Mouse (Mus musculus): ENCODE results near the gene Mllt1.

Gene Mllt1

GRCm38 (mm10) chr17:56973956-56974707, 38.9 kb upstream of the Mllt1 start:
- peaks cover 11% of the 10 kb centered on the region for H3K27me3 ChIP-seq (ENCODE audit: insufficient read depth, low read length)
- no peaks in the 10 kb centered on the region for H3K36me3 ChIP-seq (ENCODE audit: insufficient read depth, low read length)
- H3K4me1 ChIP-seq (replicated peaks; ENCODE audit: low read depth, low read length) = peaks cover 22% of the 10 kb centered on the region
- no peak for TF ChIP-seq CTCF (conservative IDR thresholded peaks at IDR 0.05; ENCODE audit: low read length)
- no peak for TF ChIP-seq POU5F1 (IDR thresholded peaks at IDR 0.05; ENCODE audit: borderline replicate concordance, low read length)
- no peak for TF ChIP-seq NANOG (IDR thresholded peaks at IDR 0.05; ENCODE audit: borderline replicate concordance, low read length)
- no peaks in the 10 kb centered on the region for H3K9me3 ChIP-seq (ENCODE audit: low read length)
- H3K4me3 ChIP-seq (replicated peaks; ENCODE audit: low read length) = no peak overlapping the region

DNA sequence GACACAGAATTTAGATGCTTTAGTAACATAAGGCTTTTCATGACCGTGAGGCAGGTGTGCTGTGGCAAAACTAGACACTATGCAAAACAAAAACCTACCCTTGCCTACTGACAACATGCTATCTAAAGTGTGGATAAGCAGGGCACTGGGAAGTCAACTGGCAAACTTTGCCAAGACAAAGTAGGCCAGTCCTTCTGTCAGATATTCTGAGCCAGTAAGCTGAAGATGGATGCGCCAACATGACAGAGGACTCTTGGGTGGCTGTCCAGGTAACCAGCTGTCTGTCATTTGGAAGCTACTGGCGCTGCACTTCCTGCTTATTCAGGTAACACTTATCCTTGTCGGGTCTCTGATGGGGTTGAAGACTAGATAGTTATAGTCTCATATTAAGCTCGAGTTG, 34.9 kb upstream of the Mllt1 start:
- Histone ChIP-seq H3K4me3 (replicated peaks; ENCODE audit: low read length) (no peak overlapping the region), H3K36me3 (ENCODE audit: insufficient read depth, low read length) (no peaks in the 10 kb centered on the region), H3K27me3 (ENCODE audit: insufficient read depth, low read length) (peaks cover 9% of the 10 kb centered on the region; the same call in 1 of the 2 replicates), H3K4me1 (replicated peaks; ENCODE audit: low read depth, low read length) (peaks cover 12% of the 10 kb centered on the region), H3K9me3 (ENCODE audit: low read length) (no peaks in the 10 kb centered on the region)
- no peak for TF ChIP-seq POU5F1 (IDR thresholded peaks at IDR 0.05; ENCODE audit: borderline replicate concordance, low read length)
- TF ChIP-seq CTCF (conservative IDR thresholded peaks at IDR 0.05; ENCODE audit: low read length) = no peak
- no peak for TF ChIP-seq NANOG (IDR thresholded peaks at IDR 0.05; ENCODE audit: borderline replicate concordance, low read length)

DNA sequence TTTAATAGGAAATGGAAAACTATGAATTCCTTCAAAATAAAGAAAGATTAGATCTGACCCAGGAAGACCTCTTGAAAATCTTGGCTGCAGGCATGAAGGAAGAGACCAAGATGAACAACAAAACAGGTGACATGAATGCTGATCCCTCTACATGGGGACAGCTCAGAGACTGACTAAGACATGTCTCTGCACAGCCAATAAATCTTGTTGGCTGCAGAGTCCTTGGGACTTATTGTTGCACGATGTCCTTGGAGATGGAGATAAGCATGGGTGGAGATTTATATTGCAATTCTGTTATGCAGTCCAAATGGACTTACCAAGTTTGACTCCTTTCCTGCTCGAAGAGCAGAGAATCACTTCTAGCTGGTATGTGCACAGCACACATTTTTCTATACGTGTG, 34.1 kb upstream of the Mllt1 start:
- no peaks in the 10 kb centered on the region for H3K36me3 ChIP-seq (ENCODE audit: insufficient read depth, low read length)
- H3K9me3 ChIP-seq (ENCODE audit: low read length) = no peaks in the 10 kb centered on the region
- no peak for TF ChIP-seq POU5F1 (IDR thresholded peaks at IDR 0.05; ENCODE audit: borderline replicate concordance, low read length)
- no peak for TF ChIP-seq CTCF (conservative IDR thresholded peaks at IDR 0.05; ENCODE audit: low read length)
- no peak for TF ChIP-seq NANOG (IDR thresholded peaks at IDR 0.05; ENCODE audit: borderline replicate concordance, low read length)
- H3K4me3 ChIP-seq (replicated peaks; ENCODE audit: low read length) = no peak overlapping the region
- peaks cover 9% of the 10 kb centered on the region for H3K4me1 ChIP-seq (replicated peaks; ENCODE audit: low read depth, low read length)
- H3K27me3 ChIP-seq (ENCODE audit: insufficient read depth, low read length) = peaks cover 9% of the 10 kb centered on the region; the same call in 1 of the 2 replicates

- Histone ChIP-seq H3K36me3 (ENCODE audit: insufficient read depth, low read length) (no peaks in the 10 kb centered on the region), H3K4me1 (replicated peaks; ENCODE audit: low read depth, low read length) (peaks cover 44% of the 10 kb centered on the region), H3K4me3 (replicated peaks; ENCODE audit: low read length) (no peak overlapping the region), H3K9me3 (ENCODE audit: low read length) (no peaks in the 10 kb centered on the region), H3K27me3 (ENCODE audit: insufficient read depth, low read length) (0 out of 2 replicates have a peak, but pooled peaks cover 3% of the 10 kb centered on the region)
- TF ChIP-seq POU5F1 (IDR thresholded peaks at IDR 0.05; ENCODE audit: borderline replicate concordance, low read length) = no peak
- TF ChIP-seq NANOG (IDR thresholded peaks at IDR 0.05; ENCODE audit: borderline replicate concordance, low read length) = no peak
- TF ChIP-seq CTCF (conservative IDR thresholded peaks at IDR 0.05; ENCODE audit: low read length) = no peak
Measured at GRCm38 (mm10) chr17:56963646-56964045, 28.4 kb upstream of the Mllt1 start.

DNA sequence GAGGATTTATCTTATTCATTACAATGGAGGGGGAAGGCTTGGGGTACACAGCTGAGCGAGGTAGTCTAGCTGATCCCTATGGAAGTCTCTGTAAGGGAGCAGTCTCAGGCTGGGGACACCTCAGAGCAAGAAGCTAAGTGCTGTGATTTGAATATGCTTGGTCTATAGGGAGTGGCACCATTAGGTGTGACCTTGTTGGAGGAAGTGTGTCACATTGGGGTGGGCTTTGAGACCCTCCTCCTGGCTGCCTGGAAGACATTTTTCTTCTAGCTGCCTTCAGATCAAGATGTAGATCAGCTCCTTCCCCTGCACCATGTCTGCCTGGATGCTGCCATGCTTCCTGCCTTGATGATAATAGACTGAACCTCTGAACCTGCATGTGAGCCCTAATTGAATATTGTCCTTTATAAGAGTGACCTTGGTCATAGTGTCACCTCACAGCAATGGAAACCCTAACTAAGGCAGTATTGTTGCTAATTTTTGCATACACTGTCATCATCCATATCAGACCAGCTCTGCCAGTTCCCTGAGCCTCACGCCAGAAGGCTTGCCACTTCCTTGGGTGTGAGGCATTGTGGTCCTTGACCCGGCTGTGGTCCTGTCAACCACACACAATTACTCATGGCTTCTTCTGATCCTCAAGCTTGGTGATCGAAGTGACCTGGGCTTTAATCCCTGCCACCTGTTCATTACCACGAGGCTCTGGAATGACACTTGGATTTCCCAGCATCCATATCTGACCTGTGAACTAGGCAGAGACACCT, 27.6 kb upstream of the Mllt1 start:
- Histone ChIP-seq H3K36me3 (ENCODE audit: insufficient read depth, low read length) (no peaks in the 10 kb centered on the region), H3K4me1 (replicated peaks; ENCODE audit: low read depth, low read length) (peaks cover 52% of the 10 kb centered on the region), H3K4me3 (replicated peaks; ENCODE audit: low read length) (0 out of 2 replicates have a peak overlapping the region, but pooled peaks have one; percentile 13), H3K9me3 (ENCODE audit: low read length) (no peaks in the 10 kb centered on the region), H3K27me3 (ENCODE audit: insufficient read depth, low read length) (0 out of 2 replicates have a peak, but pooled peaks cover 3% of the 10 kb centered on the region)
- TF ChIP-seq POU5F1 (IDR thresholded peaks at IDR 0.05; ENCODE audit: borderline replicate concordance, low read length) = no peak
- TF ChIP-seq NANOG (IDR thresholded peaks at IDR 0.05; ENCODE audit: borderline replicate concordance, low read length) = no peak
- TF ChIP-seq CTCF (conservative IDR thresholded peaks at IDR 0.05; ENCODE audit: low read length) = no peak

DNA sequence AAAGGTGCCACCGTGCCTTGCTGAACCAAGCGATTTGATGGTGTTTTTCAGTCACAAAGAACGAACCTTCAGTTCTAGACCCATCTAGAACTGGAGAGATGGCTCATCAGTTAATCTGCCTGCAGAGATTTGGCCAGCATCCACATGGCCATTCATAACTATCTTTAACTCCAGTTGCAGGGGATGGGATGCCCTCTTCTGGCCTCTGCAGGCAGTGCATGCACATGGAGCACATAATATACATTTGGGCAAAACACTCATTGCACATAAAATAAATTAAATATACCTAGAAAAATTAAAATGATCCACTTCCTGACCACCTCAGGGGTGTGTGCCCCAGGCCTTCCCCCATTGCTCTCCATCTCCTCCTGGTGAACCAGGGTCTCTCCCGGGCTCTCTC, 26.7 kb upstream of the Mllt1 start:
- no peaks in the 10 kb centered on the region for H3K9me3 ChIP-seq (ENCODE audit: low read length)
- H3K36me3 ChIP-seq (ENCODE audit: insufficient read depth, low read length) = no peaks in the 10 kb centered on the region
- no peak for TF ChIP-seq NANOG (IDR thresholded peaks at IDR 0.05; ENCODE audit: borderline replicate concordance, low read length)
- peak; percentile 63 for TF ChIP-seq CTCF (conservative IDR thresholded peaks at IDR 0.05; ENCODE audit: low read length)
- H3K4me3 ChIP-seq (replicated peaks; ENCODE audit: low read length) = no peak overlapping the region
- H3K27me3 ChIP-seq (ENCODE audit: insufficient read depth, low read length) = 0 out of 2 replicates have a peak, but pooled peaks cover 3% of the 10 kb centered on the region
- peaks cover 58% of the 10 kb centered on the region for H3K4me1 ChIP-seq (replicated peaks; ENCODE audit: low read depth, low read length)

GRCm38 (mm10) chr17:56958667-56959066, 23.5 kb upstream of the Mllt1 start:
- H3K4me1 ChIP-seq (replicated peaks; ENCODE audit: low read depth, low read length) = peaks cover 60% of the 10 kb centered on the region

GRCm38 (mm10) chr17:56957763-56958429, 22.7 kb upstream of the Mllt1 start:
- no peaks in the 10 kb centered on the region for H3K36me3 ChIP-seq (ENCODE audit: insufficient read depth, low read length)
- peaks cover 6% of the 10 kb centered on the region; the same call in 1 of the 2 replicates for H3K27me3 ChIP-seq (ENCODE audit: insufficient read depth, low read length)
- peak overlapping the region; percentile 55 for H3K4me3 ChIP-seq (replicated peaks; ENCODE audit: low read length)
- no peaks in the 10 kb centered on the region for H3K9me3 ChIP-seq (ENCODE audit: low read length)
- TF ChIP-seq NANOG (IDR thresholded peaks at IDR 0.05; ENCODE audit: borderline replicate concordance, low read length) (no peak), CTCF (conservative IDR thresholded peaks at IDR 0.05; ENCODE audit: low read length) (no peak), POU5F1 (IDR thresholded peaks at IDR 0.05; ENCODE audit: borderline replicate concordance, low read length) (no peak)
- peaks cover 60% of the 10 kb centered on the region for H3K4me1 ChIP-seq (replicated peaks; ENCODE audit: low read depth, low read length)

More at GRCm38 (mm10) chr17:56958667-56959066, 23.5 kb upstream of the Mllt1 start:
- H3K36me3 ChIP-seq (ENCODE audit: insufficient read depth, low read length) = no peaks in the 10 kb centered on the region
- H3K9me3 ChIP-seq (ENCODE audit: low read length) = no peaks in the 10 kb centered on the region
- no peak for TF ChIP-seq CTCF (conservative IDR thresholded peaks at IDR 0.05; ENCODE audit: low read length)
- no peak for TF ChIP-seq NANOG (IDR thresholded peaks at IDR 0.05; ENCODE audit: borderline replicate concordance, low read length)
- no peak for TF ChIP-seq POU5F1 (IDR thresholded peaks at IDR 0.05; ENCODE audit: borderline replicate concordance, low read length)
- peak overlapping the region; percentile 55 for H3K4me3 ChIP-seq (replicated peaks; ENCODE audit: low read length)
- H3K27me3 ChIP-seq (ENCODE audit: insufficient read depth, low read length) = peaks cover 6% of the 10 kb centered on the region; the same call in 1 of the 2 replicates
